Mouse (Mus musculus): Measurements from ENCODE around the gene Ppp4r1.

Gene Ppp4r1

DNA sequence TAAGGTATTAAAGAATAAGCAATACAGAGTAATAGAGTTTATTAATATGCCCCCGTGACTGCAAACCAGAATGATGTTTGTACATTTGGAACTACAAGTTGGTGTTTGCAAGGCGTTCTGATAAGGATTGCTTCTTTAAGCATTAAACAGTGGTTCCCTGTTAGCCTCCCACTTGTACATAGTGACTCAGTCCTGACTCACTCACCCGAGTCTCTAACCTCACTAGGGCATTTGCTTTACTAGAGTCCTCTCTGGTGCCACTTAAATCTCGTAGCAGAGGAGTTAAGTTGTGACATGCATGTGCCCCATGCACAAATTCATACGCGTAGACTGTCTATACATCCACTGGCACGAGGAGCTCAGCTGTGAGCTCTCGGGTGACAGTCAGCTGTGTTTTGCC lies 31.4 kb downstream of the Ppp4r1 start:
- no peak for DNase-seq

DNA sequence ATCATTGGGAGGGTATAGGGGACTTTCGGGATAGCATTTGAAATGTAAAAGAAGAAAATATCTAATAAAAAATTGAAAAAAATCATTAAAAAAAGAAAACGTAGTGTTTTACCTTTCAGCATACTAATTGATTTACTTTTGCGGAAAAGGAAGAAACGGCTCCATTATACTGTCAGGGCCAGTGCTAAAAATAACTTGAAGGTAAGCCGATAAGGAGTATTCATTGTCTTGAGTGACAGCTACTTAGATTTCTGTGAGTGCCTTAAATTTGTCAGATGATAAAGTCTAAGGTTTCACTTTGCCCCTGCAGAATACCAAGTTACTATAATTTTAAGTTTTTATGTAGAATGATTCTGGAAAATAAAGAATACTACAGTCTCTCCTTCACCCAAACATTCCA lies 37.8 kb downstream of the Ppp4r1 start:
- no peak for DNase-seq

DNA sequence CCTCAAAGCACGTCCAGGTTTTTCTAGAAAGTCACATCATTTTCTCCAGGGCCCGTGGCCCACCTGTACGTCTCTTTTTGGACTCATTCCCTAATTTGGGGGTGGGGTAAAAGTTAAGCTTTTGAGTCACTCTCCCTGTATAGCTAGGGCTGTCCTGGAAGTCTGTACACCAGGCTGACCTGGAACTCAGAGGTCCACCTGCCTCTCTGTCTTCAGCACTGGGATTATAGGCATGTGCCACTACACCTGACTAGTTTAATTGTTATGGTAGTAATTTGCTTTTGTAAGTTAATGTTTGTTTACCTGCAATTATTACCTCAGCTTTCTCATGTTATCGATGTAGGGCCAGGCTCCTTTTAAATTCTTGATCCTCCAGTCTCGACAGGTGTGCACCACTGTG lies 40.0 kb downstream of the Ppp4r1 start:
- DNase-seq, result no peak

DNA sequence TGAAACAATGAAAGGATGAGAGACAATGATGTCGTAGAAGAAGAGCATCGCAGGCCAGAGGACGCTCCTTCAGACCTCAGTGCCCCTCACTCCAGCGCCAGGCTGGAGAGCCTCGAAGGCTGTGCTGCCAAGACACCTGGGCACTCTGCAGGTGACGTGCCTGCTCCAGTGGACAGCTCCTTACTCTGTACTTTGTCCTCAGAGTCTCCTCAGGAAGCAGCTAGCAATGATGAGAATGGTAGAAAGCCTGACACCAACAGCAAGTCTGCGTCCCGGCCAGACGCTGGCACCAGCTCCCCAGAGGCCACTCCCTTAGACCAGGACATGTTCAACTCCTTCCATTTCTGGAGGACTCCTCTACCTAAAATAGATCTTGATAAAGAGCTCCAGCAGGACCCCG lies 41.9 kb downstream of the Ppp4r1 start:
- DNase-seq, result no peak

DNA sequence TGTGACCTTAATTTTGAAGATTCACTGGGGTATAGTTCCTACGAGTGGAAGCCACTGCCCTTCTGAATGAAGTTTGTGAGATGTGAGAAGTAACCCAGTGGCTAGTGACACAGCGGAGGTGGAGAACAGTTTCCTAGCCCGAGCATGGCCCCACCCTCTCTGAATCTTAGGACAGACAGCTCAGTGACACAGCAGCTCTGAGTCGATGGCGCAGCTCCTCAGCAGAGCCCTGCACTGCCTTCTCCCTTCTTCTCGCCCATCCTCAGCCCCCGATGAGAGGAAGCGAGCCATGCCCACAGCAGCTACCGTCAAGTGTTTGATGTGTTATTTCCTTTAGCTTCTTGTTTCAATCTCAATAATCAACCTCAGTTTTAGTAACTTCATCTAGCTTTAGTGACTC lies 43.9 kb downstream of the Ppp4r1 start:
- DNase-seq, result no peak

DNA sequence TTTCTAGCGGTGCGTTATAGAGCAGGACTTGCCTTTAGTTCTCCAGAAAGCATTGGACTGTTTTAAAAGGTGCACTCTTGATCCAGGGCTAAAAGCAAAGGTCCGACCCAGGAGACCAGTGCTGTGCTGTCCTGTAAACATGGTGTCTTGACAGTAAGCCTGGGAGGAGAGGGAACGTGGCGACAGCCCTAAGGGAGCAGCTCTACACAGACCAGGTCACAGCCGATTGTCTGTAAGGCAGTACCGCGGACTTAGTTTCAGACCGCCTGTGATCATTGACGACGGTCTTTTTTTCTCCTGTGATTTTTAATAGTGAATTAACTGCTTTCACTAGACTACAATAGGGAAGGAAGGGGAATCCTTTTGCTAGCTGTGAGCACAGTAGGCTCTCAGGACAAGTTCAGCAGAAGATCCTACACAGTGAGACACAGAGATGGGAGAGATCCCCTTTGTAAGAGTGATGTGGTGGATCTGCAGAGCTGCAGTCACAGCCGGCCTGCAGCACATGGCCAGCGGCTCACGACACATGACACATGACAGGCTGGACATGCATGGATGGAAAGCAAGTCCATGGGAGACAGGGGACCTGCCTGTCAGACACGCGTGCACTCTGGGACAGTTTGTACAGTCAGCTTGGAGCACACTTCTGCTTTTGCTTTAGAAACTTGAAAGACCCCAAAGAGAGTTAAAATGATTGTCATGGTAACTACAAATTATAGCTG lies 44.9 kb downstream of the Ppp4r1 start:
- peak; percentile 10 to 16 for DNase-seq

DNA sequence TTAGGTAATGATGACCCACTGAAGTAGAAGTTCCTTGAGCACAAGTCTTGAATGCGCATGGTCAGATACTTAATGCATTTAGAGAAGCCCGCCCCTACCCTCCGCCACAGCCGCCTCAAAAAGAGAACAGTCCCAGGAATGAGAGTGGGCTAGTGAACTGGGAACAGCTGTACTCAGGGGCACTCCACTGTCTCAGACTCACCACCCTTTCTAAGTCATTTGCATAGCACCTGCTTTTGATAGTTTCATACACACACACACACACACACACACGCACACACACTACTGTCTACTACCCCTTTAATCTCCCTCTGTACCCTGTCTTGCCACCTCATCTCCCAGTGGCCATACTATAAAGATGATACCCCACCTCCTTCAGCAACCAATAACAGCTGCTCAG lies 45.5 kb downstream of the Ppp4r1 start:
- peak; percentile 17 to 23 for DNase-seq

DNA sequence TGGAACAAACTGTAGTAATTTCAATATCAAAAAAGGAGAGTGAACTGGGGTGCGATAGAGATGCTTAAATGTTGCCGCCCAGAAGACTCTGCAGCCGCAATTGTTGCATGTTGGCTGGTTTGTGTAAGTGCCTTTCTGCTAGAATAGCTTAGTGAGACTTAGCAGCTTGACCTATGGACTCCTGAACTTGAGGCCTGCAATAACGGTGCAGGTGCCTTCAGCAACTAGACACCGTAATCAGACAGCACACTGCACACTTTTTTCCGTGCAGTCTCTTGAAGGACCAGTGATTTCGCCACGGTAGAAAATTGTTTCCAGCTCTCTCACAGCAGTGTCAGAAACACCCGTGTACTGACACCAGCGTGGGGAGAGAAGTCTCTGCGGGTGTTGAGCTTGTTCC lies 46.6 kb downstream of the Ppp4r1 start:
- DNase-seq, result no peak

DNA sequence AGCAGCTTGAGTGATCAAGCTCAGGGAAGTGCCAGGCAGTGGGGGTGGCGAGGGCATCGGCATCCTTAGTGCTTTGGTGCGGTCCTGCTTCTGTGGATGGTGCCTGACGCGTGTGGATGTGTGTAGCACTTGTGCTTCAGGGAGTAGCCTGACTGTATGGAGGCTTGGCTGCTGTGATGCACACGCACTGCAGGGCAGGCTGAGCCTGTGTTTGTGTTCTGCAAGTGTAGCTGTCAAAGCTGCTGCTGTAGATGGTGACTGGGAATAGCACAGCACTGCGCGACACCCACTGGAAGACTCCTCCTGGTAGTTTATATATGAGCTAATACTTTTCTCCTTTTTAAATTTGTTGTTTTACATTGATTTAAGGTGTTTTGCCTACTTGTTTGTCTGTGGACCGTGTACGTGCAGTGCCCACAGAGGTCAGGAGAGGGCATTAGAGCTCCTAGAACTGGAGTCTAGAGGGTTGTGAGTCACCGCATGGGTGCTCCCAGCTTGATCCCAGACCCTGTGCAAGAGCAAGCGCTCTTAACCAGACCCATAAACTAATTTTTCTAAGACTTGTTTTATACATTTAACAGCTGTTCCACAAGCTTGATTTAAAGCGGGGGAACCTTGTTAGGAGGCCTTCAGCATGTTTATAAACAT lies 48.0 kb downstream of the Ppp4r1 start:
- peak in 1 of 2 experiments; percentile 15 for DNase-seq

DNA sequence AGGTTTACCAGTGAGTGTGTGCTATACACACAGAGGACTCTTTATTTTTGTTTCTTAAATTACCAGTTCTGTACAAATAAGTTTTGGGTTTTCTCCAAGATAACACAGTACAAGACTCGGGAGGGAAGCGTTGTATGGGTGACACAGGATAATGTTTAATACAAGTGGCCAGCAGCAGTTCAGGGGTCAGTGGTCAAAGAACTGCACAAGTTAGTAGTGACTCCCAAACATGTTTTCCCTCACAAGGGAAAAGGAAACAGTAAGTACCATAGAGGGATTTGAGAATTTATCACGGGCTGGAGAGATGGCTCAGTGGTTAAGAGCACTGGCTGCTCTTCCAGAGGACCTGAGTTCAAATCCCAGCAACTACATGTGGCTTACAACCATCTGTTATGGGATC lies 51.5 kb downstream of the Ppp4r1 start:
- DNase-seq, result no peak

DNA sequence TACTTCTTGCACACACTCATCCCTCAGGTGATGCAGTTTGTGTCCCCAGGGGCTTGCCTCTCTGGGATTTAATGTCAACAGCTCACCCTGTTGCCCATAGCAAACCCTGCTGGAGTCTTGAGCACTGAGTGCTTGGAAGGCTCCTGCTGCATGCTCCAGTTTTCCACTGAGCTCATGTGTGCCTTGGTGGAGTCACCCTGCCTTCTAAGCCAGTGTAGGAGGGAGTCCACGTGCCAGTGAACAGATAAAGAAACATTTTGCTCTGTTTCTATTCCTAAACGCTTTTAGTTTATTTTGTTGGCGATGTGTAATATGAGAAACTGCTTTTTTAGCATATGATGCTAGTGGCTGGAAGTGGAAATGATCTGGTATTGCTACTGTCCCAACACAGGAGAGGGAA lies 54.4 kb downstream of the Ppp4r1 start:
- DNase-seq, result no peak

DNA sequence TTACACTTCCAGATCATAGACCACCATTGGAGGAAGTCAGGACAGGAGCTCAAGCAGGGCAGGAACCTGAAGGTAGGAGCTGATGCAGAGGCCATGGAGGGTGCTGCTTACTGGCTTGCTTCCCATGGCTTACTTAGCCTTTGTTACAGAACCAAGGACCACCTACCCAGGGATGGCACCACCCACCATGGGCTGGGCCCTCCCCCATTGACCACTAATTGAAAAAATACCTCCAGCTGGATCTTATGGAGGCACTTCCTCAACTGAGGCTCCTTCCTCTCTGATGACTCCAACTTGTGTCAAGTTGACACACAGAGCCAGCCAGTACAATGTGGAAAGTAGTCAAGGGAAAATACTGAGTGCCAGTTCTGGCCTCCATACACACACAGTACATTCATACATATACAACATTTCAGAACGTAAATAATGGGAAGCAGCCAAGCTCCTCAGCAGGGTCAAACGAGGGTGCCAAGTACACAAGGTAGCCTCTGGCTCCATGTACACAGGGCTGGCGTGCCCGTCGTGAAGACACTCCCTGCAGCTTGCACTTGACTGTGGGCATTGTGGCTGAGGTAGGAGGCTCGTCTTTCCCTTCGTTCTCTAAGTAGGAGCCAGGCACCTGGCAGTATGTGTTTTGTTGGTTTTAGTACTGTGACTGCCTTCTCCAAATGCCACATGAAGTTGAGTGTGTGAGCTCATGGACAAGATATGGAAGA lies 57.3 kb downstream of the Ppp4r1 start:
- DNase-seq, result no peak

DNA sequence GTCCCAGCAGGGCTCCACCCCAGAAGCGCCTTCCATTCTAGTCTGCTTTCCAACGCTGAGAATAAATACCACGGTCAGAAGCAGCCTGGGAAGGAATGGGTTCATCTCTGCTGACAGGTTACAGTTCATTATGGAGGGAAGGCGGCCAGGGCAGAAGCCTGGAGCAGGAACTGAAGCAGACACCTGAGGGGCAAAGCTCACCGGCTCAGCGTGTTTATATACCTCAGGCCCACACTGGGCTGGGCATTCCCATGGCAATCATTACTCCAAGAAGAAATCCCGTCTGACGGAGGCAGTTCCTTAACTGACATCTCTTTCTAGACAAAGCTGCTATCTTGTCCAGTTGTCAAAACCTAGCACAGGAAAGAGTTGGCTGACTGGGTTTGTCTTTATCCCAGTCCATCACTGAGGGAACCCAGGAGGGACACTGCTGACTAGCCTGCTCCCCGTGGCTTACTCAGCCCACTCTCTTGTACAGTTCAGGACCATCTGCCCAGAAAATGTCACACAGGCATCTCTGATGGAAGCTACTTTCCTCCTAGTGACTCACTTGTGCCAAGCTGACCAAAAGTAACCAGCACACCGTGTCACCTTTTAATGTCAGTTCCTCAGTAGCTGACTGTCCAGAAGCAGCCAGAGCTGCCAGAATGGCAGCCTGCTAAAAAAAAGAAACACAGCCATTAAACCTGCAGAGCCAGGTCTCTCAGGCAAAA lies 60.5 kb downstream of the Ppp4r1 start:
- no peak for DNase-seq

DNA sequence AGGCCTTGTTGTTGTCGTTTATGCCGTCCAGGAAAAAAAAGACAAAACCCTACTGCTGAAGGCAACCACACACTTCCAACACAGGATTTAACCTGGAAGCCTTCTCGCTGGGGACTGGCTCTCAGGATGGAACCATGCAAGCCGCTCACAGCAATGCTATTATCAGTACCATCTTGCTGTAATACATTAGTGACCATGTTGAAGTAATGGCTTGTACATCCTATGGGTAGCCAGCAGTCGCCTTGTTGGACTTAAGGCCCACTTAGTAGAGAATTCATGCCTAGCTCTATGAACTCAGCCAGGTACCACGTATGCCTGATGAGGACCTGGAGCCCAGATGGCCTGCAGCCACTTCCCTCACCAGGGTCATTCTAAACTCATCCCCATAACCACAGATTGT lies 63.0 kb downstream of the Ppp4r1 start:
- DNase-seq, result no peak

DNA sequence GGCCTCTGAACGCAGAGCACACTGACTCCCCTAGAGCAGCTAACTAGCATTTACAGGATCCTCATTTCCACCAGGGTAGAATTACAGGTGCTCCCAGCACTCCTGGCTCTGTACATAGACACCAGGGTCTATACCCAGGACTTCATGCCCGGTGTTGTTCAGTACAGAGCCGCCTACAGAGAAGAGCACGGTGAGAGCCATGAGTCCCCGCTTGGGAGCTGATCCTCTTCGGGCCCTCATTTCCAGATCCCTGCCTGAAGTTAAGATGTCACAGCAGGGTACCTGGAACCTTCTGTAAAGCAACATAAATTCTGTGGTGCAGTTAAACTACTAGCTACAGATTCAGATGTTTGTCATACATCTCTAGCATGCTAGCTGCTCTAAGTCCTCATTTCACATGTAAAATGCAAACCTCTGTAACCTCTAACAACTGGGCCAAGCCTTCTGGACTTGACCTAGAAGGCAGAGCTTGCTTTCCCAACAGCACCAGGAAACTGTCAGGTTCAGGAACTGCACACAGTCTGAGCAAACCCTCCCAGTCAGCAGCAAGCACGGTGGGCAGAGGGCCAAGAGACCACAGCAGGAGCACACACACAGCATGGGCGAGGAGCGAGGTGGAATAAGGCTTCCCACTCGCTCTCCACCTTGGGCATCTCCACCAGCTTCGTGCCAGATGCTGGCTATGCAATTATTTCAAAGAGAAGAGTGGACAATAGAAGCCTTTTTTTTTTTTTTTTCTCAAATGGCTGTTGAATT lies 65.5 kb downstream of the Ppp4r1 start:
- no peak for DNase-seq

DNA sequence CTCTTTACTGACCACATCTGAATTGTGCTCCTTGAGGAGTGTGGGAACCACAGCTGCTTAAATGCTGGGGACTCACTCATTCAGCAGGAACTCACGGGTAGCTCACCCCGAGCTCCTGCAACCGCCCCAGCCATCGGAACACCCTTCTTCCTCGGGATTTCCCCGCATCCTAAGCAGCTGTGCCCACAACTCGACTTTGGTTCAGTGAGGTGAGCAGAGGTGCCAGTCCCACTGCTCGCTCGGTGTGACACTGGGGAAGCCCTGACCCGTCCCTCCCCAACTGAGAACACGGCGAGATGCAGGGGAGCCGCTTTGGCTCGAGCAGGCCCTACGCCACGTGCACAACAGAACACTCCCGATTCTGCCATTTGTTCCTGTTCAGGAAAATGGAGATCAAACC lies 68.1 kb downstream of the Ppp4r1 start:
- no peak for DNase-seq

DNA sequence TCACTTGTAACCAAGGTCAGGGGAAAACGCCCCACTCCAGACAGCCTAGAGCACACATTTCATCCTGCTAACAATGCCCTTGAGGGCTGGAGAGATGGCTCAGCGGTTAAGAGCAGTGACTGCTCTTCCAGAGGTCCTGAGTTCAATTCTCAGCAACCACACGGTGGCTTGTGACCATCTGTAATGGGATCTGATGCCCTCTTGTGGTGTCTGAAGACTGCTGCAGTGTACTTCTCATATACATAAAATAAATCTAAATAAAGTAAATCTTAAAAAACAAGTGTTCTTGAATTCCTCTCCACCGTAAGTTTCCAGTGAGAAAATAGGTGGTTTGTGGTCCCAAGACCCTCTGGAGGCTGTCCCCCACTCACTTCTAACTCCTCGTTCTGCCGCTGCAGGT lies 69.4 kb downstream of the Ppp4r1 start:
- DNase-seq, result no peak

DNA sequence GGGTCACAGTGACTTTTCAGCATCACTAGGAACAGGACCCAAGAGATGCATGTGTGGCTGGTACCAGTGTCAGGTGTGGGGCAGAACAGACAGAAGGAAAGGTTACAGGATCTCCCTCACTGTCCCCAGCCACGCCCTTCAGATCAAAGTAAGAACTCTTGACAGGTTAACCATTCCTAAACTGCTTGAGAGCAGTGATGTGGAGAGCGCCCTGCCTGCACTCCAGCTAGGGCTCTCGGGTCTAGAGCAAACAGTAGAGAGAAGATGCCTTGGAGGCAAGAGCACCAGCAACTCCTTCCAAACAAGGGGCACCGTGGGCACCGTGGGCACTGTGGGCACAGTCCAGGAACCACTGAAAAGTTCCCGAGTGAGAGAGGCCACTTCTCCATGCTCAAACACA lies 71.0 kb downstream of the Ppp4r1 start:
- DNase-seq, result no peak

DNA sequence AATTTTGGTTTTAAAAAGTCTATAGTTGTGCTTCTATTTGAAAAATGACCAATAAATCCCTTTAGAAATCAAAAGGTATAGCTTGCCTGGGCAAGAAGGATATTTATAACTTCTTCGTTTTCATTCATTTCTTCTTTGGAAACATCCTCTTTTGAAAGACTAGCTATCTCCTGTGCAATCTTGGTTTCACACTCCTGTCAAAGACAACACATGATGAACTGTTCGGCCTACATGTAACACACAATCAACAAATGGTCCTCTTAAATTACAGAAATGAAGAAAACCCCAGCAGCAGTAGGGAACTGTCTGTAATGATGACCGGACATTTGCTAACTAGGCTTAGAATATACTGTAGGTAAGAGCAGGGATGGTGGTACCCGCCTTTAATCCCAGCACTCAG lies 71.6 kb downstream of the Ppp4r1 start:
- DNase-seq, result no peak

DNA sequence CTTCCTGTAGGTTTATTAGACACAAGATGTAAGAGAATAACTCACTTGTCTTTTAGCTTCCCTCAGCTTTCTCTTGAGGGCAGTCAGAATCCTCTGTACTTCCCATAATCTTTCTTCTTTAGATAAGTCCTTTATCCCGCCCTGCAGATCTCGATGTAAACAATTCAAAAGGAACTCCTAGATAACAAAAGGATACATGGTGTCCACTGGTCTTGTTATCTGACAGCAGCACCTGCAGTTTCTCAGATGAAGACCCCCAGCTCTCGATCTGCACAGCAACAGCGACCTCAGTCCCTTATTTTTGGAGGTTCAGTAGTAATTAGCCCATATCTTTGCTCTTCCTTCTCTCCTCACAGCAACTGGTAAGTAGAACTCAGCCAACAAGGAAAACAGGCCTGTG lies 75.2 kb downstream of the Ppp4r1 start:
- DNase-seq, result no peak

DNA sequence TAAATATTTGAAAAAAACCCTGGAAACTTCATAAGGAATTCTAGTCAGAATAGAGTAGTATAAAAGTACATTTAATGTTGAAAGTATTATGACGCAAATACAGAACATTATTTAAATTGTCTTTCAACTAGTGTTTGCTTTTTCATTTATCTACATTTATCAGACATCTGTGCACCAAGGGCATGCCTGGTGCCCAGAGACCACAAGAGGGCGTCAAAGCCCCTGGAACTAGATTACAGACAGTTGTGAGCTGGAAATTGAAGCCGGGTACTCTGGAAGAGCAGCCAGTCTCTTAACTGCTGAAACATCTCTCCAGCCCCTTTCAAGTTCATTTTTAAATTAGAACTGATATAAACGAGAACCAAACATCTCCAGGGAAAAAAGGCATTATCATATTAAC lies 80.2 kb downstream of the Ppp4r1 start:
- DNase-seq, result peak; percentile 46 to 59

DNA sequence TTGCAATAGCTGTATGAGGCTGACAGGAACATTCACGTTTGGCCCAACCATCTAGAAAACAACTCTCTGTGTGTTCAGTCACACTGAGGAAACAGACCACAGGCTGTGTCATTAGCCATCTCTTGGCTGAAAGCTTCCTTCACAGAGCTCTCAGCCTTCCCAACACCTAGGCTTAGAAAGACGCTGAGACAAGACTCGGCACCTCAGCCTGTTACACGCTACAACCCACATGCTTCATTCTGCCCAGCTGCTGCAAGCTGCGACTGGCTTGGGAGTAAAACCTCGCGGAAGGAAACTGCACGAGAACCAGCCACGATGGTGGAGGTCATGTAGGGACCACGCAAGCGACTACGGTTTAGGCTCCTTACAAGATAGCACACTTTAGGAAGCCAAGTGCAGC lies 81.5 kb downstream of the Ppp4r1 start:
- no peak for DNase-seq

DNA sequence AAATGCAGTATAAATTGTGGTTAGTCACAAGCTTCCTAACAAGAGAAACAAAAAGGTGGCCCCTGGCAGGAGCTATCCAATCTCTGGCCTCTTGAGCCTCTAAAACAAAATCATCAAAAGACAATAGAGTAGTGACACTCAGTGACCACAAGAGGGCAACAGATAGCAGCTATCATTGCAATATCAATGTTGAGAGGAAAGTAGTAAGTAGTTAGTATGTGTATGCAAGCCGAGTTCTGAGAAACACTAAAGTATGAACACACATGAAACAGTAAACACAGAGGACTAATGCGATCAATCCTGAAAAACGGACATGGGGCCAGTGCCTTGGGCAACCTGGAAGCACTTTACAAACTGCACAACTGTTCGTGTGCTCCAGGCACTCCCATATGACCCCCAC lies 82.4 kb downstream of the Ppp4r1 start:
- DNase-seq, result peak; percentile 32 to 51

Data from B cell, adult 2 months (primary cell).